Mouse (Mus musculus): ENCODE data around the gene Gm9507.
"Not testable (repeated sequence)": the region's sequence is repeated elsewhere in the genome, so short reads cannot be mapped to it uniquely, and the experiment has no call there.

Gm9507 gene

GRCm38 (mm10) chr10:77811743-77812142 lies at the start of gene Gm9507:
Gene Gm9507, minus strand, starts transcription at chr10:77811843.
- DNase-seq: no peak

- DNase-seq: no peak
These were observed 40.9 kb upstream of the Gm9507 start, which contains the start of gene Gm10318 for GRCm38 (mm10) chr10:77852559-77852958. Gene Gm10318, plus strand, starts transcription at chr10:77852859.

- no peak for DNase-seq
These were observed 35.9 kb upstream of the Gm9507 start for GRCm38 (mm10) chr10:77847538-77847937.

- peak; percentile 18 to 33 for DNase-seq
These were observed 35.3 kb upstream of the Gm9507 start for GRCm38 (mm10) chr10:77846961-77847360.

GRCm38 (mm10) chr10:77846503-77846902 lies 34.9 kb upstream of the Gm9507 start, which contains the start of gene Gm36176:
Gene Gm36176, plus strand, starts transcription at chr10:77846803.
- no peak for DNase-seq

- DNase-seq: no peak
These were observed 27.4 kb upstream of the Gm9507 start for GRCm38 (mm10) chr10:77839006-77839405.

- DNase-seq: no peak
These were observed 24.0 kb upstream of the Gm9507 start, which contains the start of gene Krtap10-10 for GRCm38 (mm10) chr10:77835647-77836046. Gene Krtap10-10, plus strand, starts transcription at chr10:77835947.

GRCm38 (mm10) chr10:77826951-77827350 lies 15.3 kb upstream of the Gm9507 start, which contains the start of gene Krtap10-4:
Gene Krtap10-4, minus strand, starts transcription at chr10:77827095.
- DNase-seq: no peak

GRCm38 (mm10) chr10:77819203-77819602 lies 7.6 kb upstream of the Gm9507 start:
- no peak for DNase-seq

- no peak for DNase-seq
These were observed 6.9 kb upstream of the Gm9507 start for GRCm38 (mm10) chr10:77818523-77818922.

GRCm38 (mm10) chr10:77815514-77815913 lies 3.9 kb upstream of the Gm9507 start:
- no peak for DNase-seq

GRCm38 (mm10) chr10:77814382-77814781 lies 2.7 kb upstream of the Gm9507 start, which contains the start of gene Gm2696:
Gene Gm2696, plus strand, starts transcription at chr10:77814682.
- no peak for DNase-seq

GRCm38 (mm10) chr10:77804095-77804494 lies 7.5 kb downstream of the Gm9507 start:
- DNase-seq: no peak

GRCm38 (mm10) chr10:77798921-77799508 lies 12.6 kb downstream of the Gm9507 start, which contains the start of gene Gm19668:
Gene Gm19668, minus strand, starts transcription at chr10:77799133.
- no peak for DNase-seq

- peak in 1 of 2 experiments; percentile 10 for DNase-seq
These were observed 13.3 kb downstream of the Gm9507 start for GRCm38 (mm10) chr10:77798164-77798920.

GRCm38 (mm10) chr10:77797677-77798076 lies 14.0 kb downstream of the Gm9507 start:
- no peak for DNase-seq

GRCm38 (mm10) chr10:77794976-77795375 lies 16.7 kb downstream of the Gm9507 start, which contains the start of gene Gm9639:
Gene Gm9639, minus strand, starts transcription at chr10:77795076.
- no peak for DNase-seq

GRCm38 (mm10) chr10:77788621-77789020 lies 23.0 kb downstream of the Gm9507 start:
- DNase-seq: no peak

- DNase-seq: not testable (repeated sequence)
These were observed 23.8 kb downstream of the Gm9507 start, which contains the start of gene Gm7137 for GRCm38 (mm10) chr10:77787876-77788275. Gene Gm7137, minus strand, starts transcription at chr10:77788200.

- not testable (repeated sequence) for DNase-seq
These were observed 28.2 kb downstream of the Gm9507 start for GRCm38 (mm10) chr10:77783396-77783795.

- DNase-seq: not testable (repeated sequence)
These were observed 29.2 kb downstream of the Gm9507 start, which contains the start of gene Gm3250 for GRCm38 (mm10) chr10:77782442-77782841. Gene Gm3250, minus strand, starts transcription at chr10:77782542.

GRCm38 (mm10) chr10:77776844-77777243 lies 34.8 kb downstream of the Gm9507 start, which contains the start of gene Gm7138:
Gene Gm7138, minus strand, starts transcription at chr10:77776944.
- not testable (repeated sequence) for DNase-seq

GRCm38 (mm10) chr10:77772142-77772541 lies 39.5 kb downstream of the Gm9507 start:
- not testable (repeated sequence) for DNase-seq

Data from cerebellum, adult 18-20 months (tissue).